Mouse (Mus musculus) splenic B cell, adult 2 months (primary cell): Measurements from ENCODE around the gene Papolb.

Experiments used
- DNase-seq: peaks from one replicate; pipeline ENCODE4 v3.0.0-alpha.2; 2011; ENCODE audit warnings: low read depth, low spot score
- H3K27me3 ChIP-seq: 2 replicates; pipeline ENCODE4 v1.6.1; 2012; ENCODE audit warnings: mild to moderate bottlenecking, low read length, moderate library complexity, mixed read lengths; ENCODE audit not compliant: control insufficient read depth, poor library complexity, insufficient read depth, severe bottlenecking
- H3K36me3 ChIP-seq: 2 replicates; pipeline ENCODE4 v1.6.1; 2012; ENCODE audit warnings: mild to moderate bottlenecking, low read length, moderate library complexity, mixed read lengths; ENCODE audit not compliant: control insufficient read depth, poor library complexity, insufficient read depth, severe bottlenecking

Gene Papolb

DNA sequence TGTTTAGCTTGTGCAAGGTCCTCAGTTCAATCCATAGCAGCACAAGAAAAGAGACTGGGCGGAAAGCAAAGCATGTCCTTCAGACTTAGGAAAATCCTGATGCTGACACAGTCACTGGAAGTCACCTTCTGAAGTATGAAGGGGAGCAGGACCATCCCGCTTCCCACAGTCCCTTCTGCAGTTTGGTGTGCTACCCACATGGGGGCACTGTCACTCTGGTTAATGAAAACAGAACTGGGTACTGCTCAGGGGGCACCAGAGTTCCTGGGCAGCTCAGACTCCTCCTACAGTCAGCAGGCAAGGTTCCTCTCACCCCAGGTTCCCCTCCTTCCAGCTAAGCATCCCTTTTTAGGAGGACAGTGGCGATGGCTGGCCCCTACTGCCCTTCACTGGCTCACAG, 30.9 kb downstream of the Papolb start:
- peak; percentile 34 for DNase-seq
- no peaks in the 10 kb centered on the region for H3K27me3 ChIP-seq
- no peaks in the 10 kb centered on the region for H3K36me3 ChIP-seq

GRCm38 (mm10) chr5:142495321-142496096, 34.4 kb downstream of the Papolb start:
- Histone ChIP-seq H3K27me3 (no peaks in the 10 kb centered on the region), H3K36me3 (no peaks in the 10 kb centered on the region)
- no peak for DNase-seq

- no peak for DNase-seq
- H3K36me3 ChIP-seq: no peaks in the 10 kb centered on the region
- H3K27me3 ChIP-seq: no peaks in the 10 kb centered on the region
Measured at GRCm38 (mm10) chr5:142493307-142493706, 36.6 kb downstream of the Papolb start.

GRCm38 (mm10) chr5:142489955-142490707, 39.7 kb downstream of the Papolb start:
- Histone ChIP-seq H3K27me3 (no peaks in the 10 kb centered on the region), H3K36me3 (no peaks in the 10 kb centered on the region)
- DNase-seq: no peak

- no peak for DNase-seq
- H3K27me3 ChIP-seq: no peaks in the 10 kb centered on the region
- H3K36me3 ChIP-seq: no peaks in the 10 kb centered on the region
Measured at GRCm38 (mm10) chr5:142486654-142487053, 43.2 kb downstream of the Papolb start.

DNA sequence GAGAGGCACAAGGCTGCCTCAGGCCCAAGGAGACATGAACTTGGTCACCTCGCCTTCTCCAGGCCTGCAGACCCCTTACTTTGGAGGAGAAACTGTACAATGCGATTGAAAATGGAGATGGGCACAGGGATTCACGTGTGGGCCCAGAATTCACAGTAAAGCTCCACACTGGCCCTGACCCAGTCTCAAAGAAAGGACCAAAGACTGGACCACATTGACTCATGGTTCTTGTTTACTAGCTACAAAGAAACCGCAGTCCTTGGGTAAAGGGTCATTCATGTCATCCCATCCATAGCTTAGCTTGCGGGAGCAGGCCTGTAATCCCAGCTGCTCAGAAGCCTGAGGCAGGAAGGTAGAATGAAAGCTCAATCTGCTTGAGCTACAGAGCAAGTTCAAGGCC, 46.3 kb downstream of the Papolb start:
- H3K36me3 ChIP-seq: no peaks in the 10 kb centered on the region
- no peaks in the 10 kb centered on the region for H3K27me3 ChIP-seq
- no peak for DNase-seq

GRCm38 (mm10) chr5:142482512-142482911, 47.4 kb downstream of the Papolb start:
- DNase-seq: peak; percentile 77

DNA sequence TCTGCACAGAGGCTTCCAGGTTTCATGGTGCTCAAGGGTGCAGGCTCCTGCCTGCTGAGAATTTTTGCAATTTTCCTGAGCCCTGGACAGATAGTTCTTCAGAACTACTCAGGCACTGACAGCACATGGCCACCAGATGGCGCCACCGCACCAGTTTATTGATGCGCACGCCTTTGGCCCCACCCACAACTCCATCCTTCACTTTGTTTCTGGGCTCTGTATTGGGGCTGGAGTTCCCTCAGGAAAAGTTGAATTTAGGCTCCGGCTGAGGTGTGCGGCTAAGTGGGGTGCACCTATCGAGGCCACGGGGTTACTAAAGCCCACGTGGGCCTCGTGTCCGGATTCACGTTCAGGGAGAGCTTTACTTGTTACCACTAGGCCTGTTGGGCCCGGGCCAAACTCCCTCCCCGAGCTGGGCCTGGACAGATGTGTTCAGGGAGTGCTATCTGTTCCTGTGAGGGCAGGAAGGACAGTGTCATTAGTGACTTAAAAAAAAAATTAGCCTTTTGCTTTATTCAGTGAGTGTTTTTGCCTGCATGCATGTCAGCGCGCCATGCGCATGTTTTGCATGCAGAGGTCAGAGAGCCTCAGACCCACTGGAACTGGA, 50.9 kb downstream of the Papolb start:
- H3K27me3 ChIP-seq: no peaks in the 10 kb centered on the region
- DNase-seq: peak; percentile 79

More at GRCm38 (mm10) chr5:142482512-142482911, 47.4 kb downstream of the Papolb start:
- H3K36me3 ChIP-seq: no peaks in the 10 kb centered on the region
- H3K27me3 ChIP-seq: no peaks in the 10 kb centered on the region

GRCm38 (mm10) chr5:142477866-142478615, 51.8 kb downstream of the Papolb start:
- no peaks in the 10 kb centered on the region for H3K27me3 ChIP-seq
- no peak for DNase-seq
- no peaks in the 10 kb centered on the region for H3K36me3 ChIP-seq

More for the DNA sequence above, 50.9 kb downstream of the Papolb start:
- no peaks in the 10 kb centered on the region for H3K36me3 ChIP-seq

- Histone ChIP-seq H3K36me3 (no peaks in the 10 kb centered on the region; the same call in 1 of the 2 replicates), H3K27me3 (no peaks in the 10 kb centered on the region)
- DNase-seq: no peak
Measured at GRCm38 (mm10) chr5:142477346-142477745, 52.5 kb downstream of the Papolb start.
